Comparison of ENCODE assay signal across 8 mouse cellular contexts in genomic region chr12:112830570-112830969, GRCm38 (mm10). TPM values are rescaled to one million over a fixed set of nuclear protein-coding genes. Genes with fewer than 3 reads are reported as not detected.
DNase-seq lines count a peak whose midpoint lies in the region; ATAC-seq and TF ChIP-seq lines count a peak whose summit lies in the region.

No protein-coding gene starts in this region.

- H3K79me2 ChIP-seq in CH12.LX (replicated peaks; ENCODE audit: control insufficient read depth, extremely low read depth, insufficient read depth, poor library complexity, severe bottlenecking) = peaks cover 33% of the 10 kb centered on the region

- peak overlapping the region; percentile 76 for H3K4me2 ChIP-seq in CH12.LX (ENCODE audit: insufficient read depth, low read depth, poor library complexity, severe bottlenecking)
- peak overlapping the region; percentile 52 for H3K4me2 ChIP-seq in forebrain, embryonic 15.5 days (replicated peaks)
- peak overlapping the region; percentile 93 for H3K4me2 ChIP-seq in liver, embryonic 16.5 days (ENCODE audit: low read depth, low read length)

- H3K36me3 ChIP-seq in CH12.LX (replicated peaks in 1 of 2; ENCODE audit: control insufficient read depth in 1 of 2, insufficient read depth in 1 of 2, low read length in 1 of 2) = peaks cover 12 to 42% of the 10 kb centered on the region in 2 experiments
- H3K36me3 ChIP-seq in forebrain, embryonic 15.5 days = peaks cover 10% of the 10 kb centered on the region
- peaks cover 20% of the 10 kb centered on the region for H3K36me3 ChIP-seq in liver, embryonic 16.5 days (ENCODE audit: control insufficient read depth, insufficient read depth)

- no peak for DNase-seq in gastrocnemius, adult 2 months
- no peak for DNase-seq in gastrocnemius, postnatal 36 days
- no peak for DNase-seq in CH12.LX (ENCODE audit: extremely low read depth)
- DNase-seq in frontal cortex, postnatal 14 days (ENCODE audit: low spot score in 2 of 2) = no peak
- DNase-seq in frontal cortex, postnatal 36 days (ENCODE audit: low spot score in 2 of 2) = no peak
- DNase-seq in right cerebral cortex, postnatal 36 days (ENCODE audit: low spot score in 2 of 2) = no peak

- H3K9ac ChIP-seq in CH12.LX (ENCODE audit: insufficient read depth, low read depth) = peak overlapping the region; percentile 90
- H3K9ac ChIP-seq in forebrain, embryonic 15.5 days (replicated peaks) = peak overlapping the region; percentile 80
- peak overlapping the region; percentile 86 for H3K9ac ChIP-seq in liver, embryonic 16.5 days (ENCODE audit: low read depth, low read length)

- H3K4me3 ChIP-seq in gastrocnemius, adult 2 months = peak overlapping the region; percentile 95
- H3K4me3 ChIP-seq in CH12.LX (replicated peaks in 1 of 3; ENCODE audit: low read depth in 2 of 3, low read length in 2 of 3, poor library complexity in 1 of 3) = peak overlapping the region; percentile 83 to 85 (median 83)
- H3K4me3 ChIP-seq in forebrain, embryonic 15.5 days = peak overlapping the region; percentile 95
- H3K4me3 ChIP-seq in liver, embryonic 16.5 days (ENCODE audit: low read depth, low read length) = peak overlapping the region; percentile 98

- in situ Hi-C loops in CH12.LX (cut with MboI; ENCODE audit: low pct_ligation_motif_present, low pct_unique_long_range_greater_than_20kb, low sequenced_read_pairs) = no loop called here

- WGBS in forebrain, embryonic 15.5 days = 88% methylated on average over 3 of the region's 3 CpGs
- 65% methylated on average over 3 of the region's 3 CpGs for WGBS in liver, embryonic 16.5 days (ENCODE audit: insufficient replicate concordance)

- peak overlapping the region; percentile 88; the same call in 1 of the 2 replicates for H3K27ac ChIP-seq in gastrocnemius, adult 2 months
- no peak overlapping the region for H3K27ac ChIP-seq in CH12.LX (ENCODE audit: insufficient read depth, low read depth)
- H3K27ac ChIP-seq in forebrain, embryonic 15.5 days (replicated peaks) = no peak overlapping the region
- H3K27ac ChIP-seq in liver, embryonic 16.5 days (ENCODE audit: low read length) = no peak overlapping the region

- no peak for TF ChIP-seq POLR2A in CH12.LX (IDR thresholded peaks at IDR 0.05; ENCODE audit: low read depth, low read length)

- ATAC-seq in forebrain, embryonic 15.5 days (replicated peaks) = no peak
- no peak for ATAC-seq in liver, embryonic 16.5 days (ENCODE audit: low read depth)

- intact Hi-C loops in gastrocnemius, adult 2 months (cut with DNase I) = no loop called here
- intact Hi-C loops in gastrocnemius, postnatal 36 days (cut with DNase I) = no loop called here

- TF ChIP-seq CTCF in gastrocnemius, adult 2 months (IDR thresholded peaks at IDR 0.05) = no peak
- no peak for TF ChIP-seq CTCF in CH12.LX (conservative IDR thresholded peaks at IDR 0.05 in 1 of 2, IDR thresholded peaks at IDR 0.05 in 1 of 2; ENCODE audit: low read depth in 2 of 2, low read length in 2 of 2)

- H3K4me1 ChIP-seq in CH12.LX (ENCODE audit: control insufficient read depth in 1 of 2, insufficient read depth in 2 of 2) = peaks cover 9 to 42% of the 10 kb centered on the region in 2 experiments
- H3K4me1 ChIP-seq in forebrain, embryonic 15.5 days = peaks cover 44% of the 10 kb centered on the region
- peaks cover 40% of the 10 kb centered on the region for H3K4me1 ChIP-seq in liver, embryonic 16.5 days (ENCODE audit: control insufficient read depth, low read depth, low read length)

- H3K9me3 ChIP-seq in CH12.LX (replicated peaks; ENCODE audit: low read length) = no peaks in the 10 kb centered on the region
- H3K9me3 ChIP-seq in forebrain, embryonic 15.5 days = no peaks in the 10 kb centered on the region
- no peaks in the 10 kb centered on the region for H3K9me3 ChIP-seq in liver, embryonic 16.5 days (replicated peaks; ENCODE audit: control insufficient read depth, low read length)

- TF ChIP-seq EP300 in CH12.LX (IDR thresholded peaks at IDR 0.05; ENCODE audit: low read length) = no peak

- dilution Hi-C loops in CH12.LX (cut with MboI; ENCODE audit: extremely low pct_ligation_motif_present, extremely low pct_unique_long_range_greater_than_20kb, low sequenced_read_pairs) = no loop called here

- TF ChIP-seq RAD21 in CH12.LX (IDR thresholded peaks at IDR 0.05; ENCODE audit: low read depth, low read length) = no peak

- no peaks in the 10 kb centered on the region for H3K27me3 ChIP-seq in CH12.LX (replicated peaks)
- H3K27me3 ChIP-seq in forebrain, embryonic 15.5 days = no peaks in the 10 kb centered on the region
- H3K27me3 ChIP-seq in liver, embryonic 16.5 days (ENCODE audit: control insufficient read depth, insufficient read depth, low read depth, low read length) = no peaks in the 10 kb centered on the region

TF ChIP-seq in CH12.LX, 34 proteins besides CTCF, POLR2A, EP300 and RAD21:
- no peak for TF ChIP-seq ZKSCAN1 (IDR thresholded peaks at IDR 0.05; ENCODE audit: borderline replicate concordance, low read depth, low read length)
- no peak for TF ChIP-seq MAFK (IDR thresholded peaks at IDR 0.05; ENCODE audit: insufficient replicate concordance, low read length)
- TF ChIP-seq E2F4 (IDR thresholded peaks at IDR 0.05; ENCODE audit: insufficient replicate concordance, low read depth, low read length) = no peak
- no peak for TF ChIP-seq ZC3H11A (IDR thresholded peaks at IDR 0.05; ENCODE audit: low read depth, low read length)
- no peak for TF ChIP-seq USF2 (conservative IDR thresholded peaks at IDR 0.05; ENCODE audit: low read depth, low read length)
- no peak for TF ChIP-seq TCF12 (IDR thresholded peaks at IDR 0.05; ENCODE audit: low read depth, low read length)
- no peak for TF ChIP-seq CHD1 (IDR thresholded peaks at IDR 0.05; ENCODE audit: low read depth, low read length)
- TF ChIP-seq POLR2AphosphoS2 (IDR thresholded peaks at IDR 0.05; ENCODE audit: low read depth, low read length) = no peak
- TF ChIP-seq HCFC1 (IDR thresholded peaks at IDR 0.05; ENCODE audit: low read depth, low read length) = no peak
- TF ChIP-seq ZMIZ1 (IDR thresholded peaks at IDR 0.05; ENCODE audit: low read depth, low read length) = no peak
- no peak for TF ChIP-seq TBP (conservative IDR thresholded peaks at IDR 0.05; ENCODE audit: low read depth, low read length)
- no peak for TF ChIP-seq JUN (IDR thresholded peaks at IDR 0.05; ENCODE audit: insufficient read depth, low read depth, low read length)
- TF ChIP-seq UBTF (IDR thresholded peaks at IDR 0.05; ENCODE audit: low read depth, low read length) = no peak
- TF ChIP-seq PAX5 (IDR thresholded peaks at IDR 0.05; ENCODE audit: low read length) = no peak

RNA-seq across cellular contexts. Expression of gene Cdca4, which starts 1.3 kb away (rescaled TPM):
- total RNA-seq in gastrocnemius, adult 2 months (2021) = 1 to 10 TPM; 3.0 to 3.1 TPM
- total RNA-seq in gastrocnemius, postnatal 36 days (2021) = 1 to 10 TPM; 2.1 to 3.0 TPM
- total RNA-seq in CH12.LX (2012; rRNA removed) (78.0 and 90.6 TPM in 2 replicates), CH12.LX (2014; rRNA removed) (111 and 128 TPM in 2 replicates)
- 68.3 and 78.0 TPM in 2 replicates for polyA plus RNA-seq in CH12.LX (2012; ENCODE audit: insufficient read length, low read depth)
- polyA plus RNA-seq in forebrain, embryonic 15.5 days (2015; fragmentation: Nextera tagmentation; extraction: Ambion mirVana) = 81.3 and 82.0 TPM in 2 replicates
- polyA plus RNA-seq in liver, embryonic 16.5 days (2015; fragmentation: Nextera tagmentation; extraction: Ambion mirVana) = 48.9 and 61.7 TPM in 2 replicates

RNA-seq across cellular contexts. Expression of gene Clba1, which starts 21.8 kb away (rescaled TPM):
- under 1 TPM; 0.20 to 0.36 TPM for total RNA-seq in gastrocnemius, adult 2 months (2021)
- total RNA-seq in gastrocnemius, postnatal 36 days (2021) = under 1 TPM; 0.31 to 0.64 TPM
- 3.1 and 3.5 TPM in 2 replicates for total RNA-seq in CH12.LX (2012; rRNA removed)
- total RNA-seq in CH12.LX (2014; rRNA removed) = 2.5 TPM in 2 replicates
- 3.0 and 3.5 TPM in 2 replicates for polyA plus RNA-seq in CH12.LX (2012; ENCODE audit: insufficient read length, low read depth)
- 16.9 and 18.5 TPM in 2 replicates for polyA plus RNA-seq in forebrain, embryonic 15.5 days (2015; fragmentation: Nextera tagmentation; extraction: Ambion mirVana)
- 0.34 and 0.39 TPM in 2 replicates for polyA plus RNA-seq in liver, embryonic 16.5 days (2015; fragmentation: Nextera tagmentation; extraction: Ambion mirVana)

RNA-seq across cellular contexts. Expression of gene Ahnak2, which starts 28.1 kb away (rescaled TPM):
- total RNA-seq in gastrocnemius, adult 2 months (2021) = 1 to 10 TPM; 5.0 to 8.5 TPM
- 1 to 10 TPM; 5.0 to 7.0 TPM for total RNA-seq in gastrocnemius, postnatal 36 days (2021)
- total RNA-seq in CH12.LX (2012; rRNA removed) = 16.2 and 27.7 TPM in 2 replicates
- 2.0 and 3.1 TPM in 2 replicates for total RNA-seq in CH12.LX (2014; rRNA removed)
- polyA plus RNA-seq in CH12.LX (2012; ENCODE audit: insufficient read length, low read depth) = 14.4 and 14.6 TPM in 2 replicates
- 0.92 and 1.1 TPM in 2 replicates for polyA plus RNA-seq in forebrain, embryonic 15.5 days (2015; fragmentation: Nextera tagmentation; extraction: Ambion mirVana)
- 0.08 and 0.26 TPM in 2 replicates for polyA plus RNA-seq in liver, embryonic 16.5 days (2015; fragmentation: Nextera tagmentation; extraction: Ambion mirVana)

RNA-seq across cellular contexts. Expression of gene Gpr132, which starts 37.5 kb away (rescaled TPM):
- under 1 TPM in 1 of 2 experiments, not detected in 1; 0.14 TPM for total RNA-seq in gastrocnemius, adult 2 months (2021)
- under 1 TPM; 0.10 to 0.26 TPM for total RNA-seq in gastrocnemius, postnatal 36 days (2021)
- total RNA-seq in CH12.LX (2012; rRNA removed) (31.1 and 44.7 TPM in 2 replicates), CH12.LX (2014; rRNA removed) (19.4 and 24.4 TPM in 2 replicates)
- polyA plus RNA-seq in CH12.LX (2012; ENCODE audit: insufficient read length, low read depth) = 50.9 and 62.1 TPM in 2 replicates
- polyA plus RNA-seq in forebrain, embryonic 15.5 days (2015; fragmentation: Nextera tagmentation; extraction: Ambion mirVana) = not detected in 2 replicates
- polyA plus RNA-seq in liver, embryonic 16.5 days (2015; fragmentation: Nextera tagmentation; extraction: Ambion mirVana) = 0.38 and 0.40 TPM in 2 replicates

Comparison
In these comparisons a context has a peak if more than half of its experiments do, and no peak if none do; other contexts are left out.
1. RNA of gene Cdca4, which starts 1.3 kb away (total RNA-seq): 78.0 to 128 TPM in CH12.LX; 3.0 to 3.1 TPM in gastrocnemius, adult 2 months and 2.1 to 3.0 TPM in gastrocnemius, postnatal 36 days; every median in the first group is over 10 times any median in the second.
2. Peak in every context shown above with its lines, with median percentiles within 50 percentile points of each other: H3K4me3 ChIP-seq, H3K4me2 ChIP-seq and H3K9ac ChIP-seq.